Mouse (Mus musculus) midbrain, embryonic 16.5 days (tissue): ENCODE measurements around the gene Smarca2. TPM values are rescaled to one million over a fixed set of nuclear protein-coding genes. Genes with fewer than 3 reads are reported as not detected.
"Not testable (repeated sequence)": the region's sequence is repeated elsewhere in the genome, so short reads cannot be mapped to it uniquely, and the experiment has no call there.

Experiments used
- ATAC-seq: fragments of 200-750 bp; cut with Nextera tagmentation; 2 replicates; pipeline ENCODE4 v1.8.0; 2017; ENCODE audit warnings: moderate TSS enrichment
- H3K27ac ChIP-seq: fragments of 300-500 bp; sonication (generic); 2 replicates; pipeline ENCODE4 v1.5.1; 2014; ENCODE audit warnings: mild to moderate bottlenecking, low read length, mixed read lengths
- H3K27me3 ChIP-seq: fragments of 300-500 bp; sonication (generic); 2 replicates; pipeline ENCODE4 v1.6.1; 2014; ENCODE audit warnings: low read depth, low read length, mixed read lengths; ENCODE audit not compliant: control insufficient read depth, insufficient read depth
- H3K36me3 ChIP-seq: fragments of 300-500 bp; sonication (generic); 2 replicates; pipeline ENCODE4 v1.6.1; 2014; ENCODE audit warnings: mild to moderate bottlenecking, low read length, moderate library complexity, mixed read lengths; ENCODE audit not compliant: control insufficient read depth, insufficient read depth
- H3K4me1 ChIP-seq: fragments of 300-500 bp; sonication (generic); 2 replicates; pipeline ENCODE4 v1.6.1; 2014; ENCODE audit warnings: mild to moderate bottlenecking, low read length, mixed read lengths; ENCODE audit not compliant: control insufficient read depth, insufficient read depth
- H3K4me2 ChIP-seq: fragments of 300-500 bp; sonication (generic); 2 replicates; pipeline ENCODE4 v1.6.1; 2014; ENCODE audit warnings: mild to moderate bottlenecking, low read length, mixed read lengths
- H3K4me3 ChIP-seq: fragments of 300-500 bp; sonication (generic); 2 replicates; pipeline ENCODE4 v1.5.1; 2014; ENCODE audit warnings: low read depth, mild to moderate bottlenecking, low read length, moderate library complexity, mixed read lengths
- H3K9ac ChIP-seq: fragments of 300-500 bp; sonication (generic); 2 replicates; pipeline ENCODE4 v1.6.1; 2014; ENCODE audit warnings: low read depth, low read length, mixed read lengths
- H3K9me3 ChIP-seq: fragments of 300-500 bp; sonication (generic); replicated peaks from 2 replicates; pipeline ENCODE4 v1.6.1; 2014; ENCODE audit warnings: mild to moderate bottlenecking, low read length, mixed read lengths; ENCODE audit not compliant: control insufficient read depth, poor library complexity, severe bottlenecking
- WGBS: fragments of 180-500 bp; shearing (Covaris S2); extraction: QIAGEN DNeasy Blood & Tissue Kit; methylation state at CpG from one replicate; pipeline ENCODE4 v1.1.7; 2014; 5-methylcytosine and 5-hydroxymethylcytosine counted together
- polyA plus RNA-seq: library from polyadenylated mRNA; unstranded; fragments of >200 nt; fragmentation: Nextera tagmentation; extraction: Ambion mirVana; gene quantifications from 2 replicates; pipeline ENCODE4 v1.2.1, GENCODE M21; 2015

The Smarca2 gene
- polyA plus RNA-seq, 1 experiment from 2014 or later: 178 TPM

DNA sequence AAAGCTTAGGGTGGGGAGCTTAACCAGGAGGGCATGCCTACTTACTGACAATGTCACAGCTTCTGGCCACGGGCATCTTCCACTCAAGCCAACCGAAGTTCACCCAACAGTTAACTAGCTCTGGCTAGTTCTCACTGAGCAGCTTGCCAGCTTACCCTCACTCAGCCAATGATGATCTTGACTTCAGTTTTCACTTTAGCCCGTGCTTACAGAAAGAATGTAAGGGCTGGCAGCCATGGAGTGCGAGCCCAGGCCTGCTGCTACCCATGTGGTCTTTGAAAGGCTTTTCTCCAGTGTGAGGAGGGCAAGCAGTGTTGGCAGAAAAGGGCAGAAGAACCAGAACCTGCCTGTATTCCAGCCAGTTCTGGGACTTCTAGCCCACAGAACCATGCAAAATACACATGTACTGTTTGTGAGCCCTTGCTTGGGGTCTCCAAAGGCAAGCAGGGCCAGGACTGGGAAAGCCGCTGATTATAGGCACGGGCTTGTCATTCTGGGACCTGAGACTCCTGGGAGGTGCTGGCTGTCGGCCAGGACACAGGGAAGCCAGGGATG is 128.8 kb downstream of the Smarca2 start:
- no peaks in the 10 kb centered on the region for H3K9me3 ChIP-seq
- peaks cover 13% of the 10 kb centered on the region; the same call in 1 of the 2 replicates for H3K4me1 ChIP-seq
- H3K4me2 ChIP-seq: no peak overlapping the region
- 0 out of 2 replicates have a peak overlapping the region, but pooled peaks have one; percentile 25 for H3K9ac ChIP-seq
- no peak for ATAC-seq
- 53% methylated on average over 7 of the region's 7 CpGs for WGBS
- no peaks in the 10 kb centered on the region for H3K27me3 ChIP-seq
- H3K36me3 ChIP-seq: no peaks in the 10 kb centered on the region
- no peak overlapping the region for H3K27ac ChIP-seq
- H3K4me3 ChIP-seq: no peak overlapping the region

DNA sequence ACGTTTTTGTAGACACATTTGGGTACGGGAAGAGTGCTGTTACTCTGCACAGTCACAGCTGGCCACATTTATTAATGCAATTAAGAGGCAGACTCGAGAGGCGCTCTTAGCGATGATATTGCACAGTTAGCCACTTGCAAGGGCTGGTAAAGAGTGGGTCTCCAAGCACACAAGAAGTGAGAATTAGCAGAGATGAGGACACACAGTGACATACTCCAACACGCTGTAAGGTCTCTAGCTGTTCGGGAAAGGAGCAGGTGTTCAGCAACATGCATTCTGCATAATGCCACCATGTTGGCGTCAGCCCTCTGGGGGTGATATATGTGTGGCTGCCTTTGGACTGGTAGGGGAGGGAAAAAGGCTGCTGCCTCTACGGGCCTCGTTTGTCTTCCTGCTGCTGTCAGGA is 129.9 kb downstream of the Smarca2 start:
- H3K4me2 ChIP-seq: no peak overlapping the region
- no peak overlapping the region for H3K4me3 ChIP-seq
- H3K9me3 ChIP-seq: no peaks in the 10 kb centered on the region
- H3K4me1 ChIP-seq: peaks cover 13% of the 10 kb centered on the region; the same call in 1 of the 2 replicates
- WGBS: 61% methylated on average over 10 of the region's 10 CpGs
- H3K36me3 ChIP-seq: no peaks in the 10 kb centered on the region
- no peak overlapping the region for H3K9ac ChIP-seq
- no peaks in the 10 kb centered on the region for H3K27me3 ChIP-seq
- no peak overlapping the region for H3K27ac ChIP-seq
- peak; percentile 44 for ATAC-seq

DNA sequence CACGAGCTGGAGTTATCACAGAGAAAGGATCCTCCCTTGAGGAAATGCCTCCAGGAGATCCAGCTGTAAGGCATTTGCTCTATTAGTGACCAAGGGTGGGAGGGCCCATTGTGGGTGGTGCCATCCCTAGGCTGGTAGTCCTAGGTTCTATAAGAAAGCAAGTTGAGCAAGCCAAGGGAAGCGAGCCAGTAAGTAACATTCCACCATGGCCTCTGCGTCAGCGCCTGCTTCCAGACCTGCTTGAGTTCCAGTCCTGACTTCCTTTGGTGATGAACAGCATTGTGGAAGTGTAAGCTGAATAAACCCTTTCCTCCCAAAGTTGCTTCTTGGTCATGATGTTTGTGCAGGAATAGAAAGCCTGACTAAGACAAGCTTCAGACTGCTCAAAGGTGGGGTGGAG is 140.2 kb downstream of the Smarca2 start:
- not testable (repeated sequence) for ATAC-seq, H3K36me3 ChIP-seq, H3K4me2 ChIP-seq, H3K9ac ChIP-seq, H3K9me3 ChIP-seq, H3K27ac ChIP-seq, H3K27me3 ChIP-seq, H3K4me3 ChIP-seq
- WGBS: 100% methylated on average over 4 of the region's 4 CpGs
- peaks cover 22% of the 10 kb centered on the region for H3K4me1 ChIP-seq

DNA sequence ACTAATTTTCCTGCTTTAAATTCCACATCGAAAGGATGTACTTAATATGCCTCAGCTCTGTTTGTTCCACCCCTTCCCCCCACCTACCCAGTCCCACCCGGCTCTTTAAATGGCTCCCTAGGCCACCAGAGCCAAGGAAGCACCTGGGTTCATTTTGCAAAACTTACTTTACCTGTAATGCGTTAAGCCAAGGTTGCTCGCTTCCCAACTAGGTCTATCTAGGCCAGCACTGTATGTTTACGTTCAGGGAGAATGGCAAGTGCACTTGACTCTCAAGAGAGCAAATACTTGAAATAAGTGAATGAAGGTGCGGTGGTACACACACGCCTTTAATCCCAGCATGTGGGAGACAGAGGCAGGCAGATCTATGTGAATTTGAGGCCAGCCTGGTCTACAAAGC is 140.7 kb downstream of the Smarca2 start:
- H3K9ac ChIP-seq: no peak overlapping the region
- no peaks in the 10 kb centered on the region for H3K27me3 ChIP-seq
- peak overlapping the region; percentile 100 for H3K27ac ChIP-seq
- H3K9me3 ChIP-seq: no peaks in the 10 kb centered on the region
- 91% methylated on average over 7 of the region's 7 CpGs for WGBS
- H3K36me3 ChIP-seq: no peaks in the 10 kb centered on the region
- no peak overlapping the region for H3K4me3 ChIP-seq
- no peak overlapping the region for H3K4me2 ChIP-seq
- peaks cover 24% of the 10 kb centered on the region for H3K4me1 ChIP-seq
- ATAC-seq: no peak

DNA sequence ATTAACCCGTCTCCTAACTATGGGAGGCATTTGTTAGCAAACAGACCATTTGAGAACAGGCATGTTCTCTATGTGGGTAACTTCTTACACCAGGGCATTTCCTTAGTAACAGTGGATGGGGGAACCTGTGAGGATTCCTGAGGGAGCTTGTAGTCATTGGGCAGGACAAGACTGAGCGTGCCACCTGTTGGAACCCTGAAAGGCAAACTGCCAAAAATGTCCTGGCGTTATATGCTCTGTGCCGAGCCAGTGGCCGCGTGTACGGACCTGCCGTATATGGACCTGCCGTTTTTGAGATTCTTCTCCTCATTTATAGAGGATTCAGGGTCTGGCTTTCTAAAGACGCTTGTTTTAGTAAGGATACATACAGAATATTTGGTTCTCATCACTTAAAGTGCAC is 141.4 kb downstream of the Smarca2 start:
- H3K9me3 ChIP-seq: no peaks in the 10 kb centered on the region
- peak overlapping the region; percentile 100 for H3K27ac ChIP-seq
- H3K9ac ChIP-seq: peak overlapping the region; percentile 26; the same call in 1 of the 2 replicates
- peak overlapping the region; percentile 77 for H3K4me2 ChIP-seq
- H3K36me3 ChIP-seq: no peaks in the 10 kb centered on the region
- peaks cover 28% of the 10 kb centered on the region for H3K4me1 ChIP-seq
- no peak for ATAC-seq
- WGBS: 89% methylated on average over 10 of the region's 10 CpGs
- no peaks in the 10 kb centered on the region for H3K27me3 ChIP-seq
- no peak overlapping the region for H3K4me3 ChIP-seq

DNA sequence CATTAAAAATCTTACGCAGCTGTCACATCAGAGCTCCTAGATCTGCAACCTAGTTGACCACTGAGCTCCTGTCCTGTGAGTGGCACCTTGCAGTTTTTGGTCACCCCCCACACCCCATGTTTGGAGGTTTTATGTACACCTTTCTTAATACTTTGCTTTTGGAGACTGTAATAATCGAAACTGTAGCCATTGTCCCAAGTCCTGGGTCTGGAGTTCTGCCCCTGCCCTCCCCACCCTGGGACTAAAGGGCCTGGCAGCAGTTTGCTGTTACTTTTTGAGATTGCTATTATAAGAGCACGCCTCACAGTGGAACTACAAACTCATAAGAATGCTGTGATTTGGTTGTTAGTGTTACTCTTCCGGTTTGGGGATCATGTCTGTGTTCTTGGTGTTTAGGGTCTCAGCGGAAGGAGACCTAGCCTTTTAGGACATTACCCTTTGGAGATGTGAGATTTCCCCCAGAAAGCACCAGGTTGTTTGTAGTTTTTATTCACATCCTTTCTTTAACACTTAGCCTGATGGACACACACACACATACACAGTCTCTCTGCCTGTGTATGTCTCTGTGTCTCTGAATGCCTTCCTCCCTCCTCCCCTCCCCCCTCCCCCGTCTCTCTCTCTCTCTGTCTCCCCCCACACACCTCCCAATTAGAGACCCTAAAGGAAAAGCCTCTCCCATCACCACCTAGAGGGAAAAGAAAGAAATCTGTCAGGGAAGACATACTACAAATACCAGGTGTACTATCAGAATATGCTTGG is 142.0 kb downstream of the Smarca2 start:
- Histone ChIP-seq H3K27me3 (no peaks in the 10 kb centered on the region), H3K4me2 (peak overlapping the region; percentile 77), H3K9me3 (no peaks in the 10 kb centered on the region), H3K4me1 (peaks cover 33% of the 10 kb centered on the region), H3K27ac (peak overlapping the region; percentile 100), H3K9ac (peak overlapping the region; percentile 83), H3K36me3 (no peaks in the 10 kb centered on the region), H3K4me3 (peak overlapping the region; percentile 50)
- WGBS: 47% methylated on average over 6 of the region's 6 CpGs
- peak; percentile 41 for ATAC-seq

DNA sequence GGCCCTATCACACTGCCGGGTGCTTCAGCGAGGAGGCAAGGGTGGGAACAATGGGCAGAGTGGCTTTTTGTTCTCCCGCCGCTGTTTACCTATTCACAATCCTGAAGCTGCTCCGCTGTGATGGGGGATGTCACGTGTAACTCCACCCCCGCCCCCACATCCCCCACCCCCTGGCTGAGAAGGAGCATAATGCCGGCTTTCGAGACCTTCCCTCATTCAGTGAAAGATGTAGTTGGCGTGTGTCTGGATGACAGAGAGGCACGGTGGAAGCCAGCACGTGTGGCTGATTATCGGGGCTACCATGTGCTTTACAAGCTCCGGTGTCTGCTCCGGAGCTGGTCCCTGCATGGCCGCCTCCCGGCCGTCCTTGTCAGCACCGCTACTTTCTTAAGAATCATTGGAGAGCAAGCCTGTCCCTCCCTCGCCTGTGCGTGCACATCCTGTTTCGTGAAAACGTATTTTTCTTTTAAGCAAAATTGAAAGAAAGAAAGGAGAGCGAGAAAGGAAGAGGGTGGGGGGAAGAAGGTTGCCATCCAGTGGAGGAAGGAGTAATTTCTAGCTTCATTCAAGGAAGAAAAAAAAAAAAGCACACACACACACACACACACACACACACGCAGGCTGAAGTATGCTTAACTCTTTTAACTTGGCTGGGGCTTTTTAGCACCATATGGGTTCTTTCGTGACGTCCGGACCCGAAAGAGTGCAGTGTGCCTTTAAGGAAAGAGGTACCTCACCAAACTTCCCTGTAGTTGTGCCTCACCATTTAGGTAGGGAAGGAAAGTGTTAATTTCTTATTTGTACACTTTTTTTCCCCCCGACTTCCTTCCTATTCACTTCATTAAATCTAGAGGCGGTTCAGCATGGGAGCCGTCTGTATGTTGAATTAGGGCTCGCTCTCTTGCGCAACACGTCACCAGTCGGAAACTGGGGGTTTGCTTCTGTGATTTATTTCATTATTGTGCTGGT is 143.0 kb downstream of the Smarca2 start:
- H3K27me3 ChIP-seq: no peaks in the 10 kb centered on the region
- peak overlapping the region; percentile 83 for H3K9ac ChIP-seq
- peak overlapping the region; percentile 77 for H3K4me2 ChIP-seq
- peak overlapping the region; percentile 50 for H3K4me3 ChIP-seq
- no peaks in the 10 kb centered on the region for H3K36me3 ChIP-seq
- ATAC-seq: peak; percentile 91
- peaks cover 37% of the 10 kb centered on the region for H3K4me1 ChIP-seq
- H3K9me3 ChIP-seq: no peaks in the 10 kb centered on the region
- H3K27ac ChIP-seq: peak overlapping the region; percentile 100
- under 1% methylated on average over 36 of the region's 36 CpGs for WGBS

DNA sequence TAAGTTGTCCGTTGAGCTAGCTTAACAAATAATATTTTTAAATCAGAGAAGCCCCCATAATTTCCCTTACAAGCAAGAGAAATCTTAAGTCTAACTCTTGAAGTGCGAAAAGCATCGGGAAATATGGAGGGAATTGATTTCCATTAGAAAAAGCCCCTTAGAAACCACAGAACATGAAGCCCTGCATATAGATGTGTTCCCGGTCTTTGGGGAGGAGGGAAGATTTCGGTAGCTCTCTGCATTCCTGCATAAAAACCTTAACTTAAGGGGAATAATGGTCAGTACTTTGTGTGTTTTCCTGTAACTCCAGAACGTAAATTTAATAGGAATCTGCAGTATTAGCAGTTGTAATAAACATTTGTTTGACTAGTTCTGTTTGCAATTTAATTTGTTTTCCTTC is 143.8 kb downstream of the Smarca2 start:
- Histone ChIP-seq H3K9ac (peak overlapping the region; percentile 66), H3K9me3 (no peaks in the 10 kb centered on the region), H3K4me1 (peaks cover 40% of the 10 kb centered on the region), H3K27me3 (no peaks in the 10 kb centered on the region), H3K4me3 (peak overlapping the region; percentile 50), H3K36me3 (no peaks in the 10 kb centered on the region), H3K27ac (peak overlapping the region; percentile 100), H3K4me2 (peak overlapping the region; percentile 77)
- no peak for ATAC-seq
- WGBS: under 1% methylated on average over 6 of the region's 6 CpGs
